Mouse (Mus musculus): Measurements from ENCODE around the gene A730015C16Rik.
A peak's percentile ranks its signal among the peaks of the same experiment; 100 is the strongest.

Gene A730015C16Rik

GRCm38 (mm10) chr4:108848505-108848848, at the start of gene A730015C16Rik:
A730015C16Rik (minus strand) TSS chr4:108848619.
- no peak for DNase-seq (ENCODE audit: low spot score)

- DNase-seq (ENCODE audit: low spot score), result no peak
These were observed 42.5 kb upstream of the A730015C16Rik start for GRCm38 (mm10) chr4:108890876-108891275.

GRCm38 (mm10) chr4:108887456-108887855, 39.0 kb upstream of the A730015C16Rik start:
- DNase-seq (ENCODE audit: low spot score), result no peak

- no peak for DNase-seq (ENCODE audit: low spot score)
These were observed 35.4 kb upstream of the A730015C16Rik start for GRCm38 (mm10) chr4:108883815-108884214.

GRCm38 (mm10) chr4:108878963-108879822, 30.8 kb upstream of the A730015C16Rik start, which contains the start of gene Rab3b:
Rab3b (plus strand) TSS chr4:108879063.
- DNase-seq (ENCODE audit: low spot score), result peak; percentile 59

GRCm38 (mm10) chr4:108877901-108878300, 29.5 kb upstream of the A730015C16Rik start:
- DNase-seq (ENCODE audit: low spot score), result no peak

GRCm38 (mm10) chr4:108873746-108874145, 25.3 kb upstream of the A730015C16Rik start:
- DNase-seq (ENCODE audit: low spot score), result no peak

GRCm38 (mm10) chr4:108869730-108870374, 21.4 kb upstream of the A730015C16Rik start:
- peak; percentile 29 for DNase-seq (ENCODE audit: low spot score)

- DNase-seq (ENCODE audit: low spot score), result no peak
These were observed 18.4 kb upstream of the A730015C16Rik start for GRCm38 (mm10) chr4:108866806-108867205.

- DNase-seq (ENCODE audit: low spot score), result peak; percentile 77
These were observed 509 bp downstream of the A730015C16Rik start, which contains the start of gene Kti12 for GRCm38 (mm10) chr4:108847715-108848504. Kti12 (plus strand) TSS chr4:108847785.

- no peak for DNase-seq (ENCODE audit: low spot score)
These were observed 2.4 kb downstream of the A730015C16Rik start for GRCm38 (mm10) chr4:108845824-108846569.

- DNase-seq (ENCODE audit: low spot score), result no peak
These were observed 5.1 kb downstream of the A730015C16Rik start for GRCm38 (mm10) chr4:108843336-108843735.

- DNase-seq (ENCODE audit: low spot score), result no peak
These were observed 6.4 kb downstream of the A730015C16Rik start for GRCm38 (mm10) chr4:108841920-108842578.

- DNase-seq (ENCODE audit: low spot score), result no peak
These were observed 10.4 kb downstream of the A730015C16Rik start for GRCm38 (mm10) chr4:108838031-108838430.

GRCm38 (mm10) chr4:108835496-108835895, 12.9 kb downstream of the A730015C16Rik start:
- no peak for DNase-seq (ENCODE audit: low spot score)

GRCm38 (mm10) chr4:108834971-108835311, 13.5 kb downstream of the A730015C16Rik start:
- no peak for DNase-seq (ENCODE audit: low spot score)

GRCm38 (mm10) chr4:108834115-108834970, 14.1 kb downstream of the A730015C16Rik start, which contains the start of gene Txndc12:
Txndc12 (plus strand) TSS chr4:108834601.
- peak; percentile 80 for DNase-seq (ENCODE audit: low spot score)

- no peak for DNase-seq (ENCODE audit: low spot score)
These were observed 14.6 kb downstream of the A730015C16Rik start for GRCm38 (mm10) chr4:108833828-108834114.

GRCm38 (mm10) chr4:108832916-108833827, 15.2 kb downstream of the A730015C16Rik start, which contains the start of gene Btf3l4:
Btf3l4 (minus strand) TSS chr4:108833614.
- peak; percentile 89 for DNase-seq (ENCODE audit: low spot score)

All from ovary, postnatal 36 days (tissue).